Mouse (Mus musculus): ENCODE measurements at regions not wholly inside any gene's neighbourhood (a gene's known extent, or its start where the extent isn't known, plus 50 kb on each side); places are given as distances from the start of the nearest gene placed in this dataset.
"Not testable (repeated sequence)": the region's sequence is repeated elsewhere in the genome, so short reads cannot be mapped to it uniquely, and the experiment has no call there.

- no peak for DNase-seq
- Histone ChIP-seq H3K27ac (ENCODE audit: insufficient read depth, low read length) (no peak overlapping the region), H3K4me1 (ENCODE audit: control insufficient read depth, insufficient read depth, low read length) (no peaks in the 10 kb centered on the region), H3K27me3 (ENCODE audit: control insufficient read depth, insufficient read depth, low read length) (no peaks in the 10 kb centered on the region), H3K4me3 (replicated peaks; ENCODE audit: insufficient read depth, low read depth, low read length) (no peak overlapping the region)
- TF ChIP-seq CTCF (IDR thresholded peaks at IDR 0.05; ENCODE audit: borderline replicate concordance, insufficient read depth, low read depth, low read length): no peak
- TF ChIP-seq POLR2A (IDR thresholded peaks at IDR 0.05; ENCODE audit: borderline replicate concordance, insufficient read depth, low read length): no peak
- WGBS: 45% methylated on average over 4 of the region's 4 CpGs
These were observed 464.3 kb upstream of the Nmur2 start for GRCm38 (mm10) chr11:56505068-56505467.

- Histone ChIP-seq H3K4me3 (replicated peaks; ENCODE audit: insufficient read depth, low read depth, low read length) (no peak overlapping the region), H3K27ac (ENCODE audit: insufficient read depth, low read length) (no peak overlapping the region), H3K4me1 (ENCODE audit: control insufficient read depth, insufficient read depth, low read length) (no peaks in the 10 kb centered on the region), H3K27me3 (ENCODE audit: control insufficient read depth, insufficient read depth, low read length) (no peaks in the 10 kb centered on the region)
- WGBS: 17% methylated on average over 2 of the region's 2 CpGs
- no peak for DNase-seq
- no peak for TF ChIP-seq POLR2A (IDR thresholded peaks at IDR 0.05; ENCODE audit: borderline replicate concordance, insufficient read depth, low read length)
- no peak for TF ChIP-seq CTCF (IDR thresholded peaks at IDR 0.05; ENCODE audit: borderline replicate concordance, insufficient read depth, low read depth, low read length)
These were observed 474.1 kb upstream of the Nmur2 start for GRCm38 (mm10) chr11:56514941-56515340.

- Histone ChIP-seq H3K4me3 (replicated peaks; ENCODE audit: insufficient read depth, low read depth, low read length) (no peak overlapping the region), H3K27me3 (ENCODE audit: control insufficient read depth, insufficient read depth, low read length) (no peaks in the 10 kb centered on the region), H3K4me1 (ENCODE audit: control insufficient read depth, insufficient read depth, low read length) (no peaks in the 10 kb centered on the region), H3K27ac (ENCODE audit: insufficient read depth, low read length) (no peak overlapping the region)
- 32% methylated on average over 2 of the region's 2 CpGs for WGBS
- no peak for TF ChIP-seq CTCF (IDR thresholded peaks at IDR 0.05; ENCODE audit: borderline replicate concordance, insufficient read depth, low read depth, low read length)
- no peak for TF ChIP-seq POLR2A (IDR thresholded peaks at IDR 0.05; ENCODE audit: borderline replicate concordance, insufficient read depth, low read length)
- no peak for DNase-seq
These were observed 477.7 kb upstream of the Nmur2 start for GRCm38 (mm10) chr11:56518486-56518885.

GRCm38 (mm10) chr11:56550736-56551135 lies 460.5 kb upstream of the Gria1 start:
- no peaks in the 10 kb centered on the region for H3K4me1 ChIP-seq (ENCODE audit: control insufficient read depth, insufficient read depth, low read length)
- H3K4me3 ChIP-seq (replicated peaks; ENCODE audit: insufficient read depth, low read depth, low read length): no peak overlapping the region
- 28% methylated on average over 4 of the region's 4 CpGs for WGBS
- H3K27ac ChIP-seq (ENCODE audit: insufficient read depth, low read length): no peak overlapping the region
- no peaks in the 10 kb centered on the region for H3K27me3 ChIP-seq (ENCODE audit: control insufficient read depth, insufficient read depth, low read length)
- no peak for DNase-seq
- TF ChIP-seq CTCF (IDR thresholded peaks at IDR 0.05; ENCODE audit: borderline replicate concordance, insufficient read depth, low read depth, low read length) (no peak), POLR2A (IDR thresholded peaks at IDR 0.05; ENCODE audit: borderline replicate concordance, insufficient read depth, low read length) (no peak)

GRCm38 (mm10) chr11:56556332-56556731 lies 454.9 kb upstream of the Gria1 start:
- DNase-seq: no peak
- Histone ChIP-seq H3K27me3 (ENCODE audit: control insufficient read depth, insufficient read depth, low read length) (no peaks in the 10 kb centered on the region; the same call in 1 of the 2 replicates), H3K4me1 (ENCODE audit: control insufficient read depth, insufficient read depth, low read length) (no peaks in the 10 kb centered on the region), H3K27ac (ENCODE audit: insufficient read depth, low read length) (no peak overlapping the region), H3K4me3 (replicated peaks; ENCODE audit: insufficient read depth, low read depth, low read length) (no peak overlapping the region)
- TF ChIP-seq POLR2A (IDR thresholded peaks at IDR 0.05; ENCODE audit: borderline replicate concordance, insufficient read depth, low read length) (no peak), CTCF (IDR thresholded peaks at IDR 0.05; ENCODE audit: borderline replicate concordance, insufficient read depth, low read depth, low read length) (no peak)
- 5% methylated on average over 1 of the region's 1 CpGs for WGBS

- 70% methylated on average over 5 of the region's 5 CpGs for WGBS
- H3K27ac ChIP-seq (ENCODE audit: insufficient read depth, low read length): no peak overlapping the region
- no peak overlapping the region for H3K4me3 ChIP-seq (replicated peaks; ENCODE audit: insufficient read depth, low read depth, low read length)
- H3K4me1 ChIP-seq (ENCODE audit: control insufficient read depth, insufficient read depth, low read length): no peaks in the 10 kb centered on the region
- no peak for TF ChIP-seq POLR2A (IDR thresholded peaks at IDR 0.05; ENCODE audit: borderline replicate concordance, insufficient read depth, low read length)
- no peak for TF ChIP-seq CTCF (IDR thresholded peaks at IDR 0.05; ENCODE audit: borderline replicate concordance, insufficient read depth, low read depth, low read length)
- no peak for DNase-seq
- H3K27me3 ChIP-seq (ENCODE audit: control insufficient read depth, insufficient read depth, low read length): no peaks in the 10 kb centered on the region
These were observed 431.2 kb upstream of the Gria1 start for GRCm38 (mm10) chr11:56580028-56580427.

- Histone ChIP-seq H3K4me3 (replicated peaks; ENCODE audit: insufficient read depth, low read depth, low read length) (no peak overlapping the region), H3K27ac (ENCODE audit: insufficient read depth, low read length) (no peak overlapping the region), H3K27me3 (ENCODE audit: control insufficient read depth, insufficient read depth, low read length) (no peaks in the 10 kb centered on the region), H3K4me1 (ENCODE audit: control insufficient read depth, insufficient read depth, low read length) (no peaks in the 10 kb centered on the region)
- no peak for DNase-seq
- no peak for TF ChIP-seq POLR2A (IDR thresholded peaks at IDR 0.05; ENCODE audit: borderline replicate concordance, insufficient read depth, low read length)
- no peak for TF ChIP-seq CTCF (IDR thresholded peaks at IDR 0.05; ENCODE audit: borderline replicate concordance, insufficient read depth, low read depth, low read length)
- WGBS: 59% methylated on average over 3 of the region's 3 CpGs
These were observed 428.1 kb upstream of the Gria1 start for GRCm38 (mm10) chr11:56583054-56583453.

GRCm38 (mm10) chr11:56593435-56593834 lies 417.8 kb upstream of the Gria1 start:
- WGBS: 90% methylated on average over 3 of the region's 6 CpGs
- H3K4me1 ChIP-seq (ENCODE audit: control insufficient read depth, insufficient read depth, low read length); H3K27ac ChIP-seq (ENCODE audit: insufficient read depth, low read length); H3K27me3 ChIP-seq (ENCODE audit: control insufficient read depth, insufficient read depth, low read length); DNase-seq; H3K4me3 ChIP-seq (replicated peaks; ENCODE audit: insufficient read depth, low read depth, low read length): not testable (repeated sequence)
